Mouse (Mus musculus) kidney, embryonic 16.5 days (tissue): ENCODE results near the gene Zmiz1. TPM values are rescaled to one million over a fixed set of nuclear protein-coding genes. Genes with fewer than 3 reads are reported as not detected.

ENCODE experiments used
- ATAC-seq: fragments of 200-750 bp; cut with Nextera tagmentation; 2 replicates; pipeline ENCODE4 v1.8.0; 2017; ENCODE audit warnings: moderate TSS enrichment; ENCODE audit not compliant: low FRiP score, low TSS enrichment
- H3K27ac ChIP-seq: fragments of 300-500 bp; sonication (generic); 2 replicates; pipeline ENCODE4 v1.5.1; 2014; ENCODE audit warnings: low read length
- H3K27me3 ChIP-seq: fragments of 300-500 bp; sonication (generic); 2 replicates; pipeline ENCODE4 v1.6.1; 2014; ENCODE audit warnings: low read length, control low read depth, mixed read lengths; ENCODE audit not compliant: insufficient read depth
- H3K36me3 ChIP-seq: fragments of 300-500 bp; sonication (generic); 2 replicates; pipeline ENCODE4 v1.6.1; 2014; ENCODE audit warnings: low read length, control low read depth, mixed read lengths; ENCODE audit not compliant: insufficient read depth
- H3K4me1 ChIP-seq: fragments of 300-500 bp; sonication (generic); 2 replicates; pipeline ENCODE4 v1.6.1; 2014; ENCODE audit warnings: low read length, control low read depth, mixed read lengths; ENCODE audit not compliant: insufficient read depth
- H3K4me2 ChIP-seq: fragments of 300-500 bp; sonication (generic); replicated peaks from 2 replicates; pipeline ENCODE4 v1.6.1; 2014; ENCODE audit warnings: low read depth, low read length
- H3K4me3 ChIP-seq: fragments of 300-500 bp; sonication (generic); 2 replicates; pipeline ENCODE4 v1.5.1; 2014; ENCODE audit warnings: mild to moderate bottlenecking, low read length
- H3K9ac ChIP-seq: fragments of 300-500 bp; sonication (generic); replicated peaks from 2 replicates; pipeline ENCODE4 v1.6.1; 2014; ENCODE audit warnings: low read length
- H3K9me3 ChIP-seq: fragments of 300-500 bp; sonication (generic); 2 replicates; pipeline ENCODE4 v1.6.1; 2016; ENCODE audit warnings: low read length, control low read depth
- WGBS: fragments of 180-500 bp; shearing (Covaris S2); extraction: QIAGEN DNeasy Blood & Tissue Kit; methylation state at CpG from one replicate; pipeline ENCODE4 v1.1.7; 2014; 5-methylcytosine and 5-hydroxymethylcytosine counted together
- polyA plus RNA-seq: library from polyadenylated mRNA; unstranded; fragments of >200 nt; fragmentation: Nextera tagmentation; extraction: Ambion mirVana; gene quantifications from 2 replicates; pipeline ENCODE4 v1.2.1, GENCODE M21; 2015

Gene Zmiz1
- polyA plus RNA-seq, 1 experiment from 2014 or later = 36.0 TPM

GRCm38 (mm10) chr14:25693888-25694568 is 235.0 kb downstream of the Zmiz1 start, which contains the start of gene Ppif:
Gene Ppif, plus strand, starts transcription at chr14:25694154.
- peak; percentile 90 for ATAC-seq
- Histone ChIP-seq H3K9ac (peak within 1 kb of the TSS; percentile 87), H3K4me1 (peaks cover 24% of the 10 kb centered on the region), H3K4me2 (peak within 1 kb of the TSS; percentile 91), H3K4me3 (peak within 1 kb of the TSS; percentile 89), H3K27me3 (no peaks in the 10 kb centered on the region), H3K36me3 (peaks cover 17% of the 10 kb centered on the region), H3K9me3 (no peaks in the 10 kb centered on the region), H3K27ac (peak within 1 kb of the TSS; percentile 62; the same call in 1 of the 2 replicates)
- under 1% methylated on average over 69 of the region's 70 CpGs for WGBS

DNA sequence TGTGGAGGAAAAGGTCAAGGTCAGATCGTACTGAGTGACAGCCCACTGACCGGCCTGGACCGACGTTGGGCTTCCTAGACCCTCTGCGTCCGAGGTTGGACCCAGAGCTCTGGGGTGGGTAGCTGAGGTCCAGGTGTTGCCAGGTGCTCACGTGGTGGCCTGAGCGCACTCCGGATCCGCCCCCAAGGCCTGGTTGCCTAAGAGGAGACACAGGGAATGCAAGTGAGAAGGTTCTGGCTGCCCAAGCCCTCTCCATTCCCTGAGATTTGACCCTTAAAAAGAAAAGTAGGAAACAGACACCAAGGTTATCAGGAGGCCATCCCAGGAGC is 235.5 kb downstream of the Zmiz1 start:
- peak overlapping the region; percentile 87 for H3K9ac ChIP-seq
- peaks cover 24% of the 10 kb centered on the region for H3K4me1 ChIP-seq
- H3K9me3 ChIP-seq = no peaks in the 10 kb centered on the region
- under 1% methylated on average over 10 of the region's 10 CpGs for WGBS
- peak overlapping the region; percentile 91 for H3K4me2 ChIP-seq
- peak overlapping the region; percentile 62; the same call in 1 of the 2 replicates for H3K27ac ChIP-seq
- peak; percentile 58 for ATAC-seq
- peak overlapping the region; percentile 89 for H3K4me3 ChIP-seq
- no peaks in the 10 kb centered on the region for H3K27me3 ChIP-seq
- H3K36me3 ChIP-seq = peaks cover 22% of the 10 kb centered on the region

DNA sequence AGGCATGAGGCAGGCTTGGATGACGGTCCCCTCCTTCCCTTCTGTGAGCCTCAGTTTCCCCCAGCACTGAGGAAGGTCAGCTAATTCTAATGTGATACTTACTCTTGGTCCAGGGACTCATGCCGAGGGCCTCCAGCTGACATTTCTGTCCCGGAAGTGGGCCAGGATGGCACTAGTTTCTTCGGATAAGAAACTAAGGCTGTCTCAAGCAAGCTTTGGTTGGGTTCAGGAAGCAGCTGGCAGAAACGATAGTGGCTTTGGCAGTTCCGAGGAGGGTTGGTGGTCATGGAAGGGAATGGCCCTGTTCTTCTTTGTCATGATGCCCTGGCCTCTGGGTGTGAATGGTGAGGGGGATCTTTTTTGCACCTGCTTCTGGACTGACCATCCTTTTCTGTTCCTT is 236.1 kb downstream of the Zmiz1 start:
- peaks cover 27% of the 10 kb centered on the region for H3K36me3 ChIP-seq
- H3K4me3 ChIP-seq = peak overlapping the region; percentile 89
- H3K4me1 ChIP-seq = peaks cover 24% of the 10 kb centered on the region
- ATAC-seq = no peak
- H3K9ac ChIP-seq = peak overlapping the region; percentile 87
- H3K4me2 ChIP-seq = peak overlapping the region; percentile 91
- no peaks in the 10 kb centered on the region for H3K9me3 ChIP-seq
- 50% methylated on average over 6 of the region's 6 CpGs for WGBS
- H3K27ac ChIP-seq = no peak overlapping the region
- no peaks in the 10 kb centered on the region for H3K27me3 ChIP-seq

DNA sequence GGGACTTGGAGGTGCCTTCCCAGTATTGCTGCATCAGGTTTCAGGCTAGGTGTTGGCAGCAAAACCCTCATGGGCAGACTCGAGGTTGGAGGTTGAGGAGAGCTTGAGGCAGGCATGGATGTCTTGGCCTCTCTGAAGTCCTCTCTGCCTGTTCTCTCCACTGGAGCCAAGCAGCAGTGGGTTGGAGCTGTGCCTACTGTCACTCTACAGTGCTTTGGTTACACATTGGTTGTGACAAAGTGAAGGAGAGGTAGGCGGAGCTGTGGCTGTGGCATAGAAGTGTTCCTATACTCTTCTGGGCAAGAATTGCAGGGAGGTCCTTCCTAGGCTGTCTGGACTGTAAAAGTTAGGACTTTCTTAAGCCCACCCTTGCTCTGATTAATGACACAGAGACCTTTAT is 237.4 kb downstream of the Zmiz1 start:
- Histone ChIP-seq H3K36me3 (peaks cover 27% of the 10 kb centered on the region), H3K4me2 (no peak overlapping the region), H3K27me3 (no peaks in the 10 kb centered on the region), H3K9ac (no peak overlapping the region), H3K4me3 (no peak overlapping the region), H3K9me3 (no peaks in the 10 kb centered on the region), H3K4me1 (peaks cover 24% of the 10 kb centered on the region), H3K27ac (no peak overlapping the region)
- no peak for ATAC-seq
- 71% methylated on average over 2 of the region's 2 CpGs for WGBS

- Histone ChIP-seq H3K9ac (no peak overlapping the region), H3K9me3 (no peaks in the 10 kb centered on the region), H3K36me3 (peaks cover 27% of the 10 kb centered on the region), H3K4me1 (no peaks in the 10 kb centered on the region; the same call in 1 of the 2 replicates), H3K4me2 (no peak overlapping the region), H3K4me3 (no peak overlapping the region), H3K27ac (no peak overlapping the region), H3K27me3 (no peaks in the 10 kb centered on the region)
- peak; percentile 66; the same call in 1 of the 2 replicates for ATAC-seq
These were observed 243.0 kb downstream of the Zmiz1 start for GRCm38 (mm10) chr14:25701986-25702385.

- no peak overlapping the region for H3K9ac ChIP-seq
- ATAC-seq = no peak
These were observed 248.8 kb downstream of the Zmiz1 start for GRCm38 (mm10) chr14:25707691-25708181.

DNA sequence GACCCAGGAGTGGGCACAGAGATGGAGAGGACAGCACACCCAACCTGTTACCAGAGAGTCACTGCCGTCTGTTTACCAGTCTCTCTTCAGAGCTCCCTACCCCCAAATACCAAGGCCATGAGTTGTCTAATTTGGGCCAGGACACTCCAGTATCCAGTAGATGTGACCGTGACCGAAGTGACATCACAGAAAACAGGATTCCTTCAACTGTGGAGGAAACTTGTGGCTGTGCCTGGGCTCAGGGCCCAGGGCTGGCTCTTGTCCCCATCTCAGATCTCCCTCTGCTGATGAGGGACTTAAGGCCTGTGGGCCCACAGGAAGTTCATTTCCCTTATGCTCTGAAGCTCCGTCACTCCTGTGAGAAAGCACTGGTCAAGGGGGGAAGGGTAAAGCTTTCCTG is 249.5 kb downstream of the Zmiz1 start:
- Histone ChIP-seq H3K4me1 (peaks cover 44% of the 10 kb centered on the region), H3K9me3 (no peaks in the 10 kb centered on the region), H3K4me2 (no peak overlapping the region), H3K27me3 (no peaks in the 10 kb centered on the region), H3K27ac (peak overlapping the region; percentile 48), H3K36me3 (no peaks in the 10 kb centered on the region), H3K4me3 (no peak overlapping the region), H3K9ac (0 out of 2 replicates have a peak overlapping the region, but pooled peaks have one; percentile 1)
- ATAC-seq = no peak
- WGBS = 63% methylated on average over 4 of the region's 4 CpGs

More at GRCm38 (mm10) chr14:25707691-25708181, 248.8 kb downstream of the Zmiz1 start:
- Histone ChIP-seq H3K27ac (peak overlapping the region; percentile 48), H3K36me3 (no peaks in the 10 kb centered on the region), H3K4me3 (no peak overlapping the region), H3K4me2 (no peak overlapping the region), H3K27me3 (no peaks in the 10 kb centered on the region), H3K4me1 (peaks cover 44% of the 10 kb centered on the region), H3K9me3 (no peaks in the 10 kb centered on the region)
- WGBS = 53% methylated on average over 5 of the region's 5 CpGs

DNA sequence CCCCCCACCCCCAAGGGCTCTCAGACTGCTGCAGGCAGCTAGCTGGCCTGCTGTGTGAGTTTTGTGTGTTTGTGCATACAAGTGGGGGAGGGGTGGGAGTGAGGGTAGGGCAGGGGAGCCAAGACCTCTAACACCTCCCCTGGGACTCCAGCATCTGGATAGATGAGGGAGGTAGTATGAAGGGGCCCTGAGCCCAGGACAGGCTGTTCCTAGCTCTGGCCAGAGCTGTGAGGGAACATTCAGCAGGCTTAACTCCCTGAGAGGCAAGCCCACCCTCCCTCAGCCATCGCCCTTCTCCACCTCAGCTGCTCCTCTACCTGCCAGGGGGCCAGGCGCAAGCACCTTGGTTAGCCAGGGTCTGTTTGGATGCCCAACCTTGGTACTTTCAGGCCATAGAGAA is 249.9 kb downstream of the Zmiz1 start:
- Histone ChIP-seq H3K9ac (peak overlapping the region; percentile 1; the same call in 1 of the 2 replicates), H3K4me2 (no peak overlapping the region), H3K27ac (peak overlapping the region; percentile 48), H3K36me3 (no peaks in the 10 kb centered on the region), H3K4me3 (no peak overlapping the region), H3K9me3 (no peaks in the 10 kb centered on the region), H3K27me3 (no peaks in the 10 kb centered on the region), H3K4me1 (peaks cover 44% of the 10 kb centered on the region)
- 94% methylated on average over 2 of the region's 2 CpGs for WGBS
- ATAC-seq = peak; percentile 21; the same call in 1 of the 2 replicates

- WGBS = 39% methylated on average over 4 of the region's 4 CpGs
- Histone ChIP-seq H3K4me2 (no peak overlapping the region), H3K9me3 (no peaks in the 10 kb centered on the region), H3K9ac (no peak overlapping the region), H3K4me1 (peaks cover 44% of the 10 kb centered on the region), H3K27me3 (no peaks in the 10 kb centered on the region), H3K27ac (peak overlapping the region; percentile 7; the same call in 1 of the 2 replicates), H3K4me3 (no peak overlapping the region), H3K36me3 (no peaks in the 10 kb centered on the region)
- no peak for ATAC-seq
These were observed 251.1 kb downstream of the Zmiz1 start for GRCm38 (mm10) chr14:25710073-25710472.

- no peaks in the 10 kb centered on the region for H3K36me3 ChIP-seq
These were observed 251.7 kb downstream of the Zmiz1 start for GRCm38 (mm10) chr14:25710681-25711080.

More at GRCm38 (mm10) chr14:25710681-25711080, 251.7 kb downstream of the Zmiz1 start:
- WGBS = 66% methylated on average over 4 of the region's 4 CpGs
- Histone ChIP-seq H3K9ac (no peak overlapping the region), H3K27me3 (no peaks in the 10 kb centered on the region), H3K27ac (peak overlapping the region; percentile 64), H3K4me3 (no peak overlapping the region), H3K4me1 (peaks cover 44% of the 10 kb centered on the region), H3K9me3 (no peaks in the 10 kb centered on the region), H3K4me2 (no peak overlapping the region)
- no peak for ATAC-seq
